In genomic region chr11:95990886-95991708, GRCm38 (mm10) we compare ENCODE assay signal across 10 mouse cellular contexts. TPM values are rescaled to one million over a fixed set of nuclear protein-coding genes. Genes with fewer than 3 reads are reported as not detected.
DNase-seq lines count a peak whose midpoint lies in the region; ATAC-seq and TF ChIP-seq lines count a peak whose summit lies in the region.
"Had no signal": no experiment of that assay in that cellular context is flagged by ENCODE, and none has a peak within 500 bp of the region (broad histone marks: within the 10 kb centered on the region; RNA-seq: fewer than 3 reads in every experiment).

No protein-coding gene starts in this region.

- H3K4me3 ChIP-seq in gastrocnemius, adult 2 months, result peak overlapping the region; percentile 69
- peak overlapping the region; percentile 55 for H3K4me3 ChIP-seq in intestine, embryonic 16.5 days (ENCODE audit: low read length)
- H3K4me3 ChIP-seq in midbrain, embryonic 16.5 days (ENCODE audit: low read depth, low read length), result peak overlapping the region; percentile 57

- H3K9me3 ChIP-seq in intestine, embryonic 16.5 days (ENCODE audit: control insufficient read depth, low read length), result 0 out of 2 replicates have a peak, but pooled peaks cover 5% of the 10 kb centered on the region
- no peaks in the 10 kb centered on the region for H3K9me3 ChIP-seq in midbrain, embryonic 16.5 days (replicated peaks; ENCODE audit: control insufficient read depth, low read length, poor library complexity, severe bottlenecking)

- peak overlapping the region; percentile 90 for H3K4me2 ChIP-seq in intestine, embryonic 16.5 days (ENCODE audit: low read depth, low read length)
- peak overlapping the region; percentile 88 for H3K4me2 ChIP-seq in midbrain, embryonic 16.5 days (ENCODE audit: low read length)

- peak; percentile 72 for ATAC-seq in intestine, embryonic 16.5 days
- peak; percentile 69 for ATAC-seq in midbrain, embryonic 16.5 days

- peak overlapping the region; percentile 31 for H3K27ac ChIP-seq in gastrocnemius, adult 2 months
- H3K27ac ChIP-seq in intestine, embryonic 16.5 days (ENCODE audit: low read length), result peak overlapping the region; percentile 82
- H3K27ac ChIP-seq in midbrain, embryonic 16.5 days (ENCODE audit: low read length), result peak overlapping the region; percentile 77

- H3K9ac ChIP-seq in intestine, embryonic 16.5 days (ENCODE audit: low read depth, low read length), result peak overlapping the region; percentile 80
- H3K9ac ChIP-seq in midbrain, embryonic 16.5 days (ENCODE audit: low read depth, low read length), result peak overlapping the region; percentile 91

- DNase-seq in gastrocnemius, adult 2 months, result peak; percentile 36
- no peak for DNase-seq in gastrocnemius, postnatal 36 days
- DNase-seq in urinary bladder, postnatal 25 days (ENCODE audit: low spot score), result peak; percentile 25
- DNase-seq in urinary bladder, adult 2 months (ENCODE audit: low spot score), result no peak
- no peak for DNase-seq in thymus, postnatal 14 days
- DNase-seq in spleen, postnatal 14 days (ENCODE audit: low spot score in 2 of 2), result no peak

- 4% methylated on average over 31 of the region's 49 CpGs for WGBS in intestine, embryonic 16.5 days
- 5% methylated on average over 27 of the region's 49 CpGs for WGBS in midbrain, embryonic 16.5 days

- no peaks in the 10 kb centered on the region for H3K27me3 ChIP-seq in intestine, embryonic 16.5 days (replicated peaks; ENCODE audit: control insufficient read depth, insufficient read depth, low read length)
- H3K27me3 ChIP-seq in midbrain, embryonic 16.5 days (ENCODE audit: control insufficient read depth, insufficient read depth, low read depth, low read length), result no peaks in the 10 kb centered on the region

- intact Hi-C loops in gastrocnemius, adult 2 months (cut with DNase I), result no loop called here
- intact Hi-C loops in gastrocnemius, postnatal 36 days (cut with DNase I), result no loop called here

- TF ChIP-seq CTCF in gastrocnemius, adult 2 months (IDR thresholded peaks at IDR 0.05), result no peak

- peaks cover 52% of the 10 kb centered on the region for H3K4me1 ChIP-seq in intestine, embryonic 16.5 days (ENCODE audit: control insufficient read depth, insufficient read depth, low read length)
- peaks cover 14% of the 10 kb centered on the region for H3K4me1 ChIP-seq in midbrain, embryonic 16.5 days (ENCODE audit: control insufficient read depth, insufficient read depth, low read length)

- 0 out of 2 replicates have a peak, but pooled peaks cover 2% of the 10 kb centered on the region for H3K36me3 ChIP-seq in intestine, embryonic 16.5 days (ENCODE audit: control insufficient read depth, insufficient read depth, low read length)
- no peaks in the 10 kb centered on the region for H3K36me3 ChIP-seq in midbrain, embryonic 16.5 days (ENCODE audit: control insufficient read depth, insufficient read depth, low read length)

RNA-seq across cellular contexts. Expression of gene Igf2bp1, which starts 14.6 kb away (rescaled TPM):
- total RNA-seq in gastrocnemius, adult 2 months (2021), result not detected
- total RNA-seq in gastrocnemius, postnatal 36 days (2021), result not detected
- polyA plus RNA-seq in urinary bladder, adult 2 months (2012; rRNA removed), result 0.33 and 0.41 TPM in 2 replicates
- polyA plus RNA-seq in intestine, embryonic 16.5 days (2015; fragmentation: Nextera tagmentation; extraction: Ambion mirVana), result 38.5 and 41.0 TPM in 2 replicates
- polyA plus RNA-seq in midbrain, embryonic 16.5 days (2015; fragmentation: Nextera tagmentation; extraction: Ambion mirVana), result 6.2 and 9.5 TPM in 2 replicates
- polyA plus RNA-seq: spleen, adult 2 months had no signal

RNA-seq across cellular contexts. Expression of gene Gip, which starts 33.2 kb away (rescaled TPM):
- not detected for total RNA-seq in gastrocnemius, adult 2 months (2021)
- total RNA-seq in gastrocnemius, postnatal 36 days (2021), result not detected
- polyA plus RNA-seq in urinary bladder, adult 2 months (2012; rRNA removed), result not detected in 2 replicates
- 19.9 and 21.5 TPM in 2 replicates for polyA plus RNA-seq in intestine, embryonic 16.5 days (2015; fragmentation: Nextera tagmentation; extraction: Ambion mirVana)
- not detected in 2 replicates for polyA plus RNA-seq in midbrain, embryonic 16.5 days (2015; fragmentation: Nextera tagmentation; extraction: Ambion mirVana)
- polyA plus RNA-seq: frontal cortex, adult 2 months; spleen, adult 2 months had no signal

RNA-seq across cellular contexts. Expression of gene Snf8, which starts 43.6 kb away (rescaled TPM):
- 10 to 100 TPM; 31.6 to 34.6 TPM for total RNA-seq in gastrocnemius, adult 2 months (2021)
- total RNA-seq in gastrocnemius, postnatal 36 days (2021), result 10 to 100 TPM; 26.5 to 30.1 TPM
- 50.3 and 53.7 TPM in 2 replicates for polyA plus RNA-seq in urinary bladder, adult 2 months (2012; rRNA removed)
- polyA plus RNA-seq in intestine, embryonic 16.5 days (2015; fragmentation: Nextera tagmentation; extraction: Ambion mirVana), result 94.3 and 97.8 TPM in 2 replicates
- 129 and 130 TPM in 2 replicates for polyA plus RNA-seq in midbrain, embryonic 16.5 days (2015; fragmentation: Nextera tagmentation; extraction: Ambion mirVana)

Comparison
In these comparisons a context has a peak if more than half of its experiments do, and no peak if none do; other contexts are left out.
1. DNase-seq: peak in gastrocnemius, adult 2 months (single experiment) and urinary bladder, postnatal 25 days (single experiment); none in gastrocnemius, postnatal 36 days (0 of 2), urinary bladder, adult 2 months (single experiment), thymus, postnatal 14 days (single experiment) and spleen, postnatal 14 days (0 of 2).
2. H3K27ac ChIP-seq: peak in every context shown above with its lines; median percentile 82 in intestine, embryonic 16.5 days; 77 in midbrain, embryonic 16.5 days; 31 in gastrocnemius, adult 2 months.
3. RNA of gene Gip, which starts 33.2 kb away (polyA plus RNA-seq): 19.9 to 21.5 TPM in intestine, embryonic 16.5 days; not detected in midbrain, embryonic 16.5 days and not detected in urinary bladder, adult 2 months; every median in the first group is over 10 times any median in the second.
4. Peak in every context shown above with its lines, with median percentiles within 50 percentile points of each other: H3K4me3 ChIP-seq.